Mouse (Mus musculus) retina, adult 2 months (tissue): ENCODE measurements around the gene Sec14l5.
"Not testable (repeated sequence)": the region's sequence is repeated elsewhere in the genome, so short reads cannot be mapped to it uniquely, and the experiment has no call there.

Source experiments
- DNase-seq: peaks from one replicate; pipeline ENCODE4 v3.0.0-alpha.2; 2012; ENCODE audit warnings: low read depth, low spot score

Sec14l5 gene

GRCm38 (mm10) chr16:5214126-5214525 lies 67.2 kb downstream of the Sec14l5 start:
- DNase-seq, result no peak

DNA sequence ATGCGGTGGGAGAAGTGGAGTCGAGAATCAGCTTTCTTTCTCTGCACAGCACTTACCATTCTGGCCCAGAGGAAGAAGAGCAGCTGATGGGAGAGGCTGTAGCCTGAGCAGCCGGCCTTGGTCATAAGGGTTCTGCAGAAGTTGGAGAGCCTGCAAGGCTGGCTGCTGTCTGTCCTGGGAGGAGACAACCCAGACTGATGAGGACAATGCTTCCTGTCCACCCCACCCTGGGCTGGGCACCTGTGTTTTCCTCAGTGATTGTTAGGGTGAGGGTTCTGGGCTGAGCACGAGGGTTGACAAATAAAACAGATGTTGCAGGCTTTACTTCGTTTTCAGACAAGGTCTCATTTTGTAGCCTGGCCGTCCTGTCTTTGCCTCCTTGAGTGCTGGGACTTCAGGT lies 69.8 kb downstream of the Sec14l5 start:
- DNase-seq, result no peak

- DNase-seq, result no peak
These were observed 70.6 kb downstream of the Sec14l5 start for GRCm38 (mm10) chr16:5217341-5218133.

DNA sequence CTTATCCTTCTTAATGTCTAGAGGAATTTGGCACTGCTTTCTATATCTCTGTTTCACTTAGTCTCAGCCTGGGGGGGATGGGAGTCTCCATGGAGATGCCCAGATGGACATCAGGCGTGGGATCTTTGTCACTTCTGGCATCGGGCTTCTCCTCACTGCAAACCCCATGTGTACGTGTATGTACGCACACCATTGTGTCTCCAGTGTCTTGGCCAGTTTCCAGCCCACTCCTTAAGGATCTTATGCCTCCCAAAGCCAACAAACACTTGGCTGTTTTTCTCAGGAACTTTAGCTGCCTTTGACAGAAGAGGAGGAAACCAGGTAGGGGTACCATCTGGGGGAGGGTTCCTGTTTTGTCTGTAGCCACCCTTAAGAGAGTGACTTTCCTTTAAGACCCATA lies 74.5 kb downstream of the Sec14l5 start:
- DNase-seq, result no peak

DNA sequence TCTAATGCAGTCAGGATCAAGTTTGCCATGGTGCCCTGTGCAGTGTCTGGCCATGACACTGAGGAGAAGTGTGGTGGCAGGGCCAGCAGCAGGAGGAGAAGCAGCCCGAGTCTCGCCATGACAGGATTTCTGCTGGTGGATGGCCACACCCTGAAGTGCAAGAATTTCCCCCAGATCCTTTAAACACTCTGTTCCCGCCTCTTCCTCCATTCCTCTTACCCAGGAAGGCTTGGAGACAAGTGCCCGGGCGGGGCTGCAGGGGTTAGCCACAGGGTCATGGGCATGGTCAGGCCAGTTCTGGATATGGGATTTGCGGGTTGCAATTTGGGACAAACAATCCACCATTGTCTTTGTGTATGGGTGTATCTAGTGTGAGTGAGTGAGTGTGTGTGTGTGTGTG lies 75.2 kb downstream of the Sec14l5 start, which contains the start of gene AU021092:
Gene AU021092, minus strand, starts transcription at position 160 of the 400 bp plus-strand sequence.
- no peak for DNase-seq

DNA sequence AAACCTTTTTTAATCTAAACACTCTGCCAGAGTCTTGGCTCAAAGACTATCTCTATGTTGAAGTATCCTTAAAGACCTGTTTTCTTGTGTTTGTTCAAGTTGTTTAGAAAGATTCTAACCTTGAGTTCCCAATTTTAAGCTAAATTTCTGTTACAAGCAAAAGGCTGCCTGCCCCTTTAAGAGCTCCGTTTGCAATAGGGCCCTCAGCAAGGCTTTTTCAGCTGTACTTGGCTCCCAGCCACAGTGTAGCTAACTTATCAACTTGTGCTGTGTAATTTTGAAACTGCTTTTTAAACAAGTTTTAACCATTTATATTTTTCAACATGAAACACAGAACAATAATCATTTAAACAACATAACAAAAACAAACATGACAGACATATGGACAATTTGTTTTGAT lies 79.6 kb downstream of the Sec14l5 start:
- not testable (repeated sequence) for DNase-seq

DNA sequence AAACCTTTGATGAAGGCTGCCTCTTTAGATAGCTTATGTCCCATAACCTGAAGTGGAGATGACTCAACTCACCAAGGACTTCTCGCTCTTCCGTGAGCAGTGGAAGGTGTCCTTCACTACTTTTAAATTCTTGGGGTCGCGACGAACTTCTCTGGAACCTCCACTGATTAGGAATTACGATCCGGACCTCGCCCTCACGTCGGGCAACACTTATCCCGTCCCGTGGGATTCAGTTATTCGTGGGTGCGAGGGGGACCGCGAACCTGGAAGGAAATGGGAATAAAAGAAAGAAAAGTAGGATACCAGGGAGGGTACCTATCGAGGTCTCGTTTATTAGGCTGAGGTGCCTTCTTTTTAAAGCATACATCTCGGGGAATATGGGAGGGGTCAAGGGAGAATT lies 80.6 kb downstream of the Sec14l5 start:
- not testable (repeated sequence) for DNase-seq

DNA sequence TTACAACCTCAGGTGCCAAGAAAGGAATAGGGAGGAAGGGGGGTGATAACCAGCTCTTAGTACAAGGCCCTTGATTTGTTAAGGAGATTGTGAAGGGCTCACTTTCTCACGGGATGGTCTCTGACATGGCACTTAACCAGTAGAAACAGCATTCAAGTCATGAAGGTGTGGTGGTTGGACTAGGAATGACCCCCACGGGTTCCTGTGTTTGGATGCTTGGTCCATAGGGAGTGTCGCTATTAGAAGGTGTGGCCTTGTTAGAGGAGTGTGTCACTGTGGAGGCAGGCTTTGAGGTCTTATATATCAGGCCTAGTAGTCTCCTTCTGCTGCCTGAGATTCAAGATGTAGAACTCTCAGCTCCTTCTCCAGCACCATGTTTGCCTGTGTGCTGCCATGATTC lies 81.2 kb downstream of the Sec14l5 start:
- not testable (repeated sequence) for DNase-seq

GRCm38 (mm10) chr16:5232982-5233381 lies 86.1 kb downstream of the Sec14l5 start:
- DNase-seq, result no peak

GRCm38 (mm10) chr16:5233418-5234313 lies 86.8 kb downstream of the Sec14l5 start, which contains the start of gene Alg1:
TSS of gene Alg1 (plus strand) at chr16:5233621.
- DNase-seq, result peak; percentile 84
